Mouse (Mus musculus) urinary bladder, postnatal 25 days (tissue): ENCODE results near the gene Nelfa.
"Not testable (repeated sequence)": the region's sequence is repeated elsewhere in the genome, so short reads cannot be mapped to it uniquely, and the experiment has no call there.

ENCODE experiments used
- DNase-seq: peaks from one replicate; pipeline ENCODE4 v3.0.0; 2022; ENCODE audit warnings: low spot score

Nelfa gene

DNA sequence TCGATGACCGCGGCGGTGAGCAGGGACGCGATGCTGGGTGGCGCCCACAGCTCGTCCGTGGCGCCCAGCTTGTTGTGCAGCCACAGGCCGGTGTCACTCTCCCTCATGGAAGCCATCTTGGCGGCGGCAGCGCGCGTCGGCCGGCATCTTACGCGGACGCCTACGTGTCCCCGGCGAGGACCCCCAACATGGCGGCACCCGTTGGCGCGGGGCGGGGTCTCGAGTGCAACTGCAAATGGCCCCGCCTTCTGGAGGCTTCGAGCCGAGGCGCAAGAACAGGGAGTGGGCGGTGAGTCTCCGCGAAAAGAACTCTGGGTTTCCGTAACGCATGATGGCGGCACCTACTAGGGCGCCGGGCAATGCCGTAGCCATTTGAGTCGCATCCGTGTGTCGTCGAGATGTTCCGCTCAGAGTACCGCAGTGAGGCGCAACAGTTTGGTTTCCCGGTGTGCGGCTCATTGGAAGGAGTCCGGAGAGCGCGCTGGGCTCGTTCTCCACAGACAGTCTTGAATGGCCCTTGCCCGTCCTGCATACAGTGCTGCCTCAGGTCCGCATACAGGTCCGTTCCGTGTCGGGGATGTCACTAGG, at the start of gene Nelfa:
Gene Nelfa (minus strand): TSS at position 294 of the 588 bp plus-strand sequence.
- peak; percentile 96 for DNase-seq

DNA sequence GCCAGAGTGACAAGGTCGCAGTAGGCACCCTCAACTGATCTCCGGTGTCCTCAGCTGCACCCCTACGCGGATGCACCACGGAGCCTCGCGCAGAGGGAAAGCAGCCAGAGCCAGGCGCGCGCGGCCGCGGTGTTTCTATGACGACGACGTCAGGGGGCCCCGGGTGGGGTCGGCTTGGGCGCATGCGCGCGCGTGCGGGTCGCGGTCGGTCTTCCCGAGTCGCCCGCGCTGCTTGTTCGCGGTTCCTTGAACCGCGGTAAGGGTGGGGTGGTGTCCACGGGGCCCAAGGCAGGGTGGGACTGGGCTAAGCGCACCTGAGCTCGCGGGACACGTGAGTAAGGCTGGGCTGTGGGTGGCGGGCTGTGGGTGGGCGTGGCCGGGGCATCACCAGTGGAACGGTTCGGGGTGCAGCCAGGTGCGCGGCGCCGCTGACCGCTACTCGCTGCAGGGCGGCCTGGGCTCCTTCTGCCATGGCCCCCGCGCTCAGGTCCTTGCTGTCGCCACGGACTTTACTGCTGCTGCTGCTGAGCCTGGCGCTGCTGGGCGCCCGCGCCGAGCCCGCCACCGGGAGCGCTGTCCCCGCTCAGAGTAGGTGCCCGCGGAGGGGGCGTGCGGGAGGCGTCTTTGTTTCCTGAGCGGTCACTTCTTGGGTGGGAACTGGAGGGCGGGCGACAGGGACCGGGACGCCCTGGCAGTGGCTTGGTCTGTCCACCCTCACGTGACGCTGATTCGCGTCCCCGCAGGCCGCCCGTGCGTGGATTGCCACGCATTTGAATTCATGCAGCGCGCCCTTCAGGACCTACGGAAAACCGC, 47.3 kb upstream of the Nelfa start, which contains the start of gene Gm1673:
Gene Gm1673 (plus strand): TSS at position 125 of the 813 bp plus-strand sequence.
- peak; percentile 67 for DNase-seq

DNA sequence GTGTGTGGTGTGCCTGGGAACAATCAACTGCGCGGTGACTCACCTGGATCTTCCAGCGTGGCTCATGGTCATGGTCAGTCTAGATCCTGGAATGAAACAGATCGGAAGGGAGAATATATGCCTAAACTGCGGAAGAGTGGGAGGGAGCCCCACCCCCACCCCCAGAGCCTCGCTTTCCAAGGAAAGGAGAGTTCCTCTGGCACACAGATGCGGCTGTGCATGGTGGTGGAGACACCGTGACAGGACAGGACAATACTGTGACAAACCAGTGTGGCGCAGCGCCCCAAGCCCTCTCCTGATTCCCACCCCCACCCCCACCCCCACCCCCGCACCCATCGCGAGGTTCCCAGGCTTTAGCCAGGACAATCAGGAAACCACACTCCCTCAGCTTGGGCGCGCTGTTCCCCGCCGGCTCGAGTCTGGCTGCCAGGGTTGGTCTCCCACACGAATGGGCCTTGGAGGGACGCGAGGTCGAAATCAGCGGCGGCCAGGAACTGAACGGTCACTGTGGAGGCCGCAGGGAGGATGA, 46.6 kb upstream of the Nelfa start:
- no peak for DNase-seq

- DNase-seq = no peak
These were observed 40.1 kb upstream of the Nelfa start for GRCm38 (mm10) chr5:33976267-33976666.

- no peak for DNase-seq
These were observed 38.5 kb upstream of the Nelfa start for GRCm38 (mm10) chr5:33974736-33975135.

GRCm38 (mm10) chr5:33959382-33959781, 23.2 kb upstream of the Nelfa start:
- DNase-seq = no peak

- DNase-seq = no peak
These were observed 19.7 kb upstream of the Nelfa start for GRCm38 (mm10) chr5:33955868-33956267.

- DNase-seq = peak; percentile 57
These were observed 18.1 kb upstream of the Nelfa start for GRCm38 (mm10) chr5:33954354-33954753.

DNA sequence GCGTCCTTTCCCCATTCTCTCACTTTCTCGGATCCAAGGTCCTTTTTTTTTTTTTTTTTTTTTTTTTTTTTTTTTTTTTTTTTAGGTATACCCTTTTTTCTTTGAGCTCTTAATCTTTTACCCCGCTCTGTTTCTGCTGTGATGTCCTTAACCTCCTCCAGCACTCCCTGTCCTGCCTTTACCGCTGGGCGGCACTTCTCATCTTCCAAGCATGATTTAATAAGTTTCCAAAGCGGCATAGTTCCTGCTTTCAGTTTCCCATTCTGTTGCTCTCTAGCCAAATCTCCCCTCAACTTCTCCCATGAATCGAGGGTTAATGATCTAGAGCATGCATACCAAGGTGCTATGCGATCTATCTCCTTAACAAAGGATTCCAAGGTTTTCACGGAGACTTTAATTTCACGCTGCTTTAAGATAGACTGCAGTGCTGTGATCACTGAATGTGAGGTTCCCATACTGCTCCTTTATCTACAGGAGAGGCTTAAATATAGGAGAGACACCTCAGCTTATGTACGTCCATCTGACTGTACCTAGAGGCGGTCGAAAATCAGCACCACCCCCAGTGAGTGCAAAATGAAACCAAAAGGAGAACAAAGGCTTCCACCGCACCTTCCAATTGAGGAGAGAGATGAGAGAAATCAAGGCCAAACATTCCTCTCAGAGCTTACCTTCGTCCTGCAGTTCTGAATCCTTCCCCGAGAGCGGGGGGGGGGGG, 17.4 kb upstream of the Nelfa start:
- no peak for DNase-seq

DNA sequence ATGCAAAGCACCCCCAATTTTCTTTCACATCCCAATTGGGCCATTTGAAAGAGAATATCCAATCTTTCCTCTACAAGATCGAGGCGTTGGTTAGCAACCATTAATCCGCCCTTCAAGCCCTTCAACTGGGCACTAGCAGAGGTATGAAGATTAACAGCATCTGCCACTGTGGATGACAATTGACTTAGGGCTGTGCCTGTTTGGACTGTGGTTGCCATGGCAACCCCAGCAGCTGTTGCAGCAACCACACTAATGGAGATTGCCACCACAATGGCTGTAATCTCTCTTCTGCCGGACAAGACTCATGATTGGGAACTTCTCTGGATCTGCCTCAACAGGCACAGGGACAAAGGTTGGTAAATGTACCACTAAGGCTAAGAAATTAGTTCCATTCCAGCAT, 12.1 kb upstream of the Nelfa start:
- DNase-seq = no peak

DNA sequence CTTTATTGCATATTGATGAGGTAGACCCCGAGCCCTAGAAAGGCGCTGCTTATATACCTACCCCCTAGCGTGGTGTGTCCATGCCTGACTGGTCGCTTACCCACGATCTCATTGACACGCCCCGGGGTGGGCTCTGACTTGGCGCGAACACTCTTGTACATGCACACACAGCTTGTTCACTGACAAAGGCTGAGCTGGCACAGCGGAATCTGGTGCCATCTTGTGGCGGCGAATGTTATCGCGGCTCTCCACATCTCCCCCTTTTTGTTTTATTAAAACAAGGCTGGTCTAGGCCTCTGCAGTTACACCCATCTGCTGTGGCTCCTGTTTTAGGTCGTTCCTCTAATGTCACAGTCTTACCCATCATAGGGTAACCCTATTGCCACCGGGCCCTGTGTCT, 10.8 kb upstream of the Nelfa start:
- DNase-seq = not testable (repeated sequence)

DNA sequence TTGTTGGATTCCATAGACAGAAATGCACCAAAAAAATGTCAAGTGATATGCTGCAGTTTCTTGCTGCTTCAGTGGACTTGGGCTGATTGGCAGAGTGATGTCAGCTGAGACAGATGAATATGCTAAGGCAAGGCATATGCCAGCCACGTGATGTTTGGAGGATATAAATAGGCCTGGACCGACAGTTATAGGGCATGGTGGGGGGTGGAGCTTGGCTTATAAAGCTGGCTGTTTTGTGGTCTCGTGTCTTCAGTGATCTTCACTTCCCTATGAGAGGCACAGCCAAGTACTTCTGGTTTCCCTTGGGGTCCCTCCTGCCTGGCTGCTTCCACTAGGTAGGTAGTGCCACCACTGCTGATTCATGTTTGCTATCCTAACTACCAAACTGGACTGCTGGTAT, 2.2 kb upstream of the Nelfa start:
- no peak for DNase-seq

GRCm38 (mm10) chr5:33937230-33937629, 1.0 kb upstream of the Nelfa start:
- DNase-seq = no peak

- no peak for DNase-seq
These were observed 507 bp downstream of the Nelfa start for GRCm38 (mm10) chr5:33935700-33936111.

GRCm38 (mm10) chr5:33934877-33935276, 1.3 kb downstream of the Nelfa start:
- DNase-seq = no peak

DNA sequence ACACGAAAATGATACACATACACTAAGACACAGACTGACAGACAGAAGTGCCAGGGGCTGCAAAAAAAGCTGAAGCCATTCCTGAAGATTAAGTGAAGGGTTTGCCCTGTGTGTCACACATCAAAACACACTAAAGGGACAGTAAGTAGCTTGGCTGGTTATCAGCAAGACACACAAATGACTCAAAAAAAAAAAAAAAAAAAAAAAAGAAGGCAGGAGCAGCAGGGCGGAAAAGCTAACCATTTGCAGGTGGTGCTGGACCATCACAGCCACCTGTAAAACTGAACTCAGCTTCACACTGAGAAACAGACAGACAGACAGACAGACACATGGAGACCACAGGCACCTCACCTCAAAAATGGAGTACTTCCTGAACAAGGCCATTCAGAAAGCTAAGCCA, 2.1 kb downstream of the Nelfa start:
- no peak for DNase-seq

DNA sequence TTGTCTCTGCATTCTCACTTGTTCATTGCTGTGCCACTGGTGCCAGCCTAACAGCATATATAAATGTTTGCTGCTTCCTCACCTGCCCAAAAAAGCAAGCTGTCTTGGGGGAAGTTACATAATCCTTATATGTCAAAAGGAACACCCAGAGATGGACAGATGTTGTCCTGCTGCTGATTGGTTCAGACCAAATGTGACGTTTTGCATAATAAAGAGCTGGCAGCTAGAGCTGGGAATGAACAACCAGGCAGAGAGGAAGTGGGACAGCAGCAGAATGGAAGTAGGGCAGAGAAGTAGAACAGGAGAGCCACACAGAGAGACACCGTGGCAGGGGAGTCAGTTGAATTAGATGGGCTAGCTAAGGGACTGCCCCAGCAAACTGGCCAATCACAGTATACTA, 3.8 kb downstream of the Nelfa start:
- DNase-seq = no peak

GRCm38 (mm10) chr5:33926170-33926569, 10.0 kb downstream of the Nelfa start:
- DNase-seq = no peak

DNA sequence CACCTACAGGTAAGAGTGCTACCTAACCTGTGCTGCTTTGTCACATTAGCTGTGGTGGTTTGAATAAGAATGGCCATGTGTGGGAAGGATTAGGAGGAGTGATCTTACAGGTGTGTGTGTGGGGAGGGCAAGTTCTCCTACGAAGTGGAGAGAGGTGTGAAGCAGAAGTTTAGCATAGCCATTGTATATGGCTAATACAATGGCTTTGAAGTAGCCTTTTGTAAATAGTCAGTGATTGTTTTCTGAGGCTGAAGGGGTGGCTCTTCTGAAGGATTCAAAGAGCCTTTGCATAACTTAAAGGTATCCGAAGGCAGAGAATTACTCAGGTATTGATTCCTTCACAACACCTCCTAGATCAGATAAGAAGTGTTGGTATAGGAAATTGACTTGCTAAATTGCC, 13.6 kb downstream of the Nelfa start:
- DNase-seq = no peak

GRCm38 (mm10) chr5:33921486-33922235, 14.6 kb downstream of the Nelfa start:
- no peak for DNase-seq

DNA sequence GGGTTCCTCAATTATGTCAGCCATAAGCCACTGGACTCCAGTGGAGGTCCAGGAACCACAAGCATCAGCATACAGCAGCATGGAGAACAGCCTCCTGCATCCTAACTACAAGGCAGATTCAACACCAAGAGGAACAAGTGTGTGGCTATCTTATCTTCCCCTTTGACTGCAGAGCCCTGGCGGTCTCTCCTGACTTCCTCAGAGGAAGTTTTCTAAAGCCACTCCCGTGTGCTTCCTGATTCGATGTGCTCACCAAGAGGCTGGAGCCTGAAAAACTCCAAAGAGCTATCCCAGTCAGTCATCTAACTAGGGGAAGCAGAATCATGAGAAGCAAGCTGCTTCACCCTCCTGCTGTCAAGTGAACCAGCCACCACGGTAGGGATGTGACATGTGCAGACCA, 15.3 kb downstream of the Nelfa start:
- no peak for DNase-seq

- DNase-seq = no peak
These were observed 16.2 kb downstream of the Nelfa start for GRCm38 (mm10) chr5:33920037-33920436.
